Mouse (Mus musculus): Measurements from ENCODE around the gene Auts2. TPM values are rescaled to one million over a fixed set of nuclear protein-coding genes. Genes with fewer than 3 reads are reported as not detected.

Gene Auts2
- polyA plus RNA-seq, 1 experiment from 2014 or later: 75.0 TPM

DNA sequence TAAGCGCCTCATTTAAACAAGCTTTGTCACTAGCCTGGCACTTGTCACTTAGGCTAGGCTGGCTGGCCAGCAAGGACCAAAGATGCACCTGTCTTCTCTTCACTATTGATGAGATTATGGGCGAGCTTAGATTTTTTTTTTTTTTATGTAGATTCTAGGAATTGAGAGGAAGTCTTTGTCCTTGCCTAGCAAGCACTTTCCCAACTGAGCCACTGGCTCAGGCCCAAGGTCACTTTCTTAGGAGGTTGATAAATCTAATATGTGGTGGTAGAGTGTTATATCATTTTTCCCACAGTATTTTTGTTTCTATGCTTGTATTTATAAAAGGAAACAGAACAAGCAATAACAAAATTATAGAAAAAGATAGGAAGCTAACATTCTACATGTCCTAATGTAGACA, 571.2 kb downstream of the Auts2 start:
- H3K4me1 ChIP-seq (ENCODE audit: control insufficient read depth, insufficient read depth, low read length): peaks cover 15% of the 10 kb centered on the region
- H3K9me3 ChIP-seq (ENCODE audit: control insufficient read depth, low read length): no peaks in the 10 kb centered on the region
- no peak overlapping the region for H3K9ac ChIP-seq (replicated peaks; ENCODE audit: low read length)
- no peak overlapping the region for H3K4me3 ChIP-seq (replicated peaks; ENCODE audit: low read depth, low read length)
- no peaks in the 10 kb centered on the region for H3K36me3 ChIP-seq (ENCODE audit: control insufficient read depth, insufficient read depth, low read length)
- H3K27me3 ChIP-seq (ENCODE audit: control insufficient read depth, insufficient read depth, low read length): no peaks in the 10 kb centered on the region
- H3K27ac ChIP-seq (replicated peaks; ENCODE audit: low read depth, low read length): no peak overlapping the region
- WGBS: 74% methylated on average over 2 of the region's 2 CpGs
- H3K4me2 ChIP-seq (ENCODE audit: low read length): no peak overlapping the region
- DNase-seq (no peak), ATAC-seq (ENCODE audit: low FRiP score, low TSS enrichment) (no peak)

DNA sequence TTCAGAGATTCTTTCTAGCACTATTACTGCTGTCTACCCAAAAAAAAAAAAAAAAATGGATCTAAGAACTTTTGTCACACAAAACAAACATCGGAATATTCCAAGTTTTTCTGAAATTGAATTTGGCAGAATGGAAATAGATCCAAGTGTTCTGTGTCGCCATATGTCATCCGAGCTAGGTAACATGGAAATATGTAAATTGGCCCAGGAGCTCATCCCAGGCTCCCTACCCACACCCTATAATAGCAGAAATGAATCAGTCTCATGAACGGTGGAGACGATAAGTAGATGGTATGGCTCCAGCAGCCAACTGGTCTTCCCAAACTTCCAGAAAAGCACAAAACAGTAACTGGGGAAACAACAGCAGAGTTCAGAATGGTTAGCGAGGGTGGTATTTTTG, 577.6 kb downstream of the Auts2 start:
- 93% methylated on average over 6 of the region's 6 CpGs for WGBS

DNA sequence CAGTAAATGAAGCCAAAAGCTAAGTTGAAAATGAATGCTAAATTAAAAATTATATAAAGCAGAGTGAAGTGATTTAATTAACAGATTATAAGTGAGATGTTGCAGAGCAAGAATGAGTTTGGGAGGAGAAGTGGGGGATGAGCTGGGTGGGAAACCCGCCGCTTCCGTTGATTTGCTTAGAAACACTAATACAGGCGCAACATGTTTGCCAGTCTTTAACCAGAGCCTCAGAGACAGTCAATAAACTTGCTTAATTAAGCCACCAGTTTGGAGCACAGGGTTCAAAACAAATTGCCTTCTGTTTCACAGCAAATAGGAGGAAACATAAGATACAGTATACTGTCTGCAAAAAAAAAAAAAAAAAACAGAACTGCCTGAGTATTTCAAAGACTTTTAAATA, 579.6 kb downstream of the Auts2 start:
- WGBS: 95% methylated on average over 4 of the region's 4 CpGs
- H3K27ac ChIP-seq (replicated peaks; ENCODE audit: low read depth, low read length): no peak overlapping the region
- no peaks in the 10 kb centered on the region for H3K27me3 ChIP-seq (ENCODE audit: control insufficient read depth, insufficient read depth, low read length)
- no peaks in the 10 kb centered on the region for H3K9me3 ChIP-seq (ENCODE audit: control insufficient read depth, low read length)
- peaks cover 18% of the 10 kb centered on the region for H3K4me1 ChIP-seq (ENCODE audit: control insufficient read depth, insufficient read depth, low read length)
- ATAC-seq (ENCODE audit: low FRiP score, low TSS enrichment) (no peak), DNase-seq (no peak)
- no peaks in the 10 kb centered on the region for H3K36me3 ChIP-seq (ENCODE audit: control insufficient read depth, insufficient read depth, low read length)
- H3K9ac ChIP-seq (replicated peaks; ENCODE audit: low read length): no peak overlapping the region
- no peak overlapping the region for H3K4me2 ChIP-seq (ENCODE audit: low read length)
- no peak overlapping the region for H3K4me3 ChIP-seq (replicated peaks; ENCODE audit: low read depth, low read length)

More for the DNA sequence above, 577.6 kb downstream of the Auts2 start:
- no peaks in the 10 kb centered on the region for H3K27me3 ChIP-seq (ENCODE audit: control insufficient read depth, insufficient read depth, low read length)
- no peaks in the 10 kb centered on the region for H3K9me3 ChIP-seq (ENCODE audit: control insufficient read depth, low read length)
- no peak overlapping the region for H3K9ac ChIP-seq (replicated peaks; ENCODE audit: low read length)
- H3K4me3 ChIP-seq (replicated peaks; ENCODE audit: low read depth, low read length): no peak overlapping the region
- DNase-seq (no peak), ATAC-seq (ENCODE audit: low FRiP score, low TSS enrichment) (no peak)
- H3K36me3 ChIP-seq (ENCODE audit: control insufficient read depth, insufficient read depth, low read length): no peaks in the 10 kb centered on the region
- peaks cover 18% of the 10 kb centered on the region for H3K4me1 ChIP-seq (ENCODE audit: control insufficient read depth, insufficient read depth, low read length)
- no peak overlapping the region for H3K27ac ChIP-seq (replicated peaks; ENCODE audit: low read depth, low read length)
- H3K4me2 ChIP-seq (ENCODE audit: low read length): no peak overlapping the region

DNA sequence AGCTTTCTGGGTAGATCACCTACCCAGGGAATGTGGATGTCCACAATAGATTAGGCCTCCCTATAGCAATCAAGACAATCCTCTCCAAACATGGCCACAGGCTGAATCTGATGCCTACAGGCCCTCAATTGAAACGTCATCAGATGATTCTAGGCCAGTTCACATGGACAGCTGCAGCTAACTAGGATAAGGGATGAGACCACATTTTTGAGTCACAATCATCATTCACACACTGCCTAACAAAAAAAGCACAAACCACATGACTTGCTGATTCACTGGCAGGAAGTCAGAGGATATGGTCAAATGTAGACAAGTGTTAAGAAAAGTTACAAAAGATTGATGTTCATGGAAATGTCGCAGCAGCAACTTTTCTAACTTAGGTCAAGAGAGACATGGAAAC, 581.3 kb downstream of the Auts2 start:
- Histone ChIP-seq H3K4me1 (ENCODE audit: control insufficient read depth, insufficient read depth, low read length) (peaks cover 8% of the 10 kb centered on the region; the same call in 1 of the 2 replicates), H3K9me3 (ENCODE audit: control insufficient read depth, low read length) (no peaks in the 10 kb centered on the region), H3K4me3 (replicated peaks; ENCODE audit: low read depth, low read length) (no peak overlapping the region), H3K36me3 (ENCODE audit: control insufficient read depth, insufficient read depth, low read length) (no peaks in the 10 kb centered on the region), H3K27me3 (ENCODE audit: control insufficient read depth, insufficient read depth, low read length) (no peaks in the 10 kb centered on the region), H3K4me2 (ENCODE audit: low read length) (no peak overlapping the region), H3K27ac (replicated peaks; ENCODE audit: low read depth, low read length) (no peak overlapping the region), H3K9ac (replicated peaks; ENCODE audit: low read length) (no peak overlapping the region)
- ATAC-seq (ENCODE audit: low FRiP score, low TSS enrichment): no peak
- DNase-seq: no peak
- WGBS: 86% methylated on average over 2 of the region's 2 CpGs

DNA sequence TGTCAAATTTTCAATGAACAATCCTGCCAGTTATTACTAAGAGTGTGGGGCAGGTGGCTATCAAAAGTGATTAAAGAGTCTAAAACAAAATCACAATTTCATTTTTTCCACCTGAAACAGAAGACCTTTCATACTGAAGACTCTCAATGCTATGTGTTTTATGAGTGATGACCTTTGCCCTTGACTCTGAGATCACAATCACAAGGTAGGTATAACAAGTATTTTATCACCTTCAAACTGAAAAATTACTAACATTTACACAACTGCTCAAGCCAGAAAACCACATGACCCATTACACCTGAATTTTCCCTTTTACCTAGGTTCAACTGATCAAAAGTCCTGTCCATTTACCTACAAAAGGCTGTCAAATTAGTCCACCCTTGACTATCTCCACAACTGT, 582.7 kb downstream of the Auts2 start:
- ATAC-seq (ENCODE audit: low FRiP score, low TSS enrichment) (no peak), DNase-seq (no peak)
- Histone ChIP-seq H3K27me3 (ENCODE audit: control insufficient read depth, insufficient read depth, low read length) (no peaks in the 10 kb centered on the region), H3K4me2 (ENCODE audit: low read length) (no peak overlapping the region), H3K27ac (replicated peaks; ENCODE audit: low read depth, low read length) (no peak overlapping the region), H3K36me3 (ENCODE audit: control insufficient read depth, insufficient read depth, low read length) (no peaks in the 10 kb centered on the region), H3K4me3 (replicated peaks; ENCODE audit: low read depth, low read length) (no peak overlapping the region), H3K4me1 (ENCODE audit: control insufficient read depth, insufficient read depth, low read length) (peaks cover 7% of the 10 kb centered on the region; the same call in 1 of the 2 replicates), H3K9ac (replicated peaks; ENCODE audit: low read length) (no peak overlapping the region), H3K9me3 (ENCODE audit: control insufficient read depth, low read length) (no peaks in the 10 kb centered on the region)

DNA sequence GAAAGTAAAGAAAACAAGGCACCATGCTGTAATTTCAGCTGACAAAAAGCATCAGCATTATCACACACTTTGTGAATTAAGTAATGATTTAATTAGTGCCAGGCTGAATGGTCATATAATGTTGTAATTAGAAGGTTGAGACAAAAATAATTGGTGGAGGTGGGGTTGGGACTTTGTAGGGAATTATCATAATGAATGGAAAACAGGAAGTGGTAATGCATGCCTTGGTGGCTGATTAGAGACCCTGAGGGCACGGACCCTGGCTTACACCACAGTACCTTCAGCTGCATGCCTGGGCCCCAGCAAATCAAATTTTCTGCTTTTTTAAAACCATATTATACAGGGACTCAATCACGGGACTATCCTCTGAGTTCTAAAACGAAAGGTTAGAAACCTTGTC, 586.1 kb downstream of the Auts2 start:
- Histone ChIP-seq H3K27me3 (ENCODE audit: control insufficient read depth, insufficient read depth, low read length) (no peaks in the 10 kb centered on the region), H3K4me1 (ENCODE audit: control insufficient read depth, insufficient read depth, low read length) (peaks cover 7% of the 10 kb centered on the region; the same call in 1 of the 2 replicates), H3K27ac (replicated peaks; ENCODE audit: low read depth, low read length) (no peak overlapping the region), H3K4me3 (replicated peaks; ENCODE audit: low read depth, low read length) (no peak overlapping the region), H3K9me3 (ENCODE audit: control insufficient read depth, low read length) (no peaks in the 10 kb centered on the region), H3K4me2 (ENCODE audit: low read length) (no peak overlapping the region), H3K36me3 (ENCODE audit: control insufficient read depth, insufficient read depth, low read length) (no peaks in the 10 kb centered on the region), H3K9ac (replicated peaks; ENCODE audit: low read length) (no peak overlapping the region)
- WGBS: 55% methylated on average over 3 of the region's 3 CpGs
- DNase-seq (no peak), ATAC-seq (ENCODE audit: low FRiP score, low TSS enrichment) (no peak)

DNA sequence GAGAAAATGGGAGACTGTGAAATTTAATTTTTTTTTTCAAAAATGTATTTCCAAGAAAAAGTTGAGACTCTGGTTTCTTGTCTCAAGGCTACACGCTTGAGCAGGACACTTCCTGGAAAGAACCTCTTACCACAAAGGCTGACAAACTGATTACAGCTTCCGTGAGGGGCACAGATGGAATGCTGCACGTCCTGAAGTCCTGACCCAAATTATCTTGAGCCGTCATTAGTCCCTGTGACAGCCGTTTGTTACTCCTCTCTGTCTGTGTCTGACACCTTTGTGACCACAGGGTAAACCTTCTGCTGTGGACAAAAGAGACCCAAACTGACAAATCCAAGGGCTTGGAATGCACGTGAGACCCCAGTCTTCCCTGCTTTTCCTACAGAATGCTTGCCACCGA, 587.1 kb downstream of the Auts2 start:
- no peak overlapping the region for H3K4me3 ChIP-seq (replicated peaks; ENCODE audit: low read depth, low read length)
- WGBS: 67% methylated on average over 7 of the region's 7 CpGs
- H3K9me3 ChIP-seq (ENCODE audit: control insufficient read depth, low read length): no peaks in the 10 kb centered on the region
- no peaks in the 10 kb centered on the region for H3K36me3 ChIP-seq (ENCODE audit: control insufficient read depth, insufficient read depth, low read length)
- peaks cover 7% of the 10 kb centered on the region; the same call in 1 of the 2 replicates for H3K4me1 ChIP-seq (ENCODE audit: control insufficient read depth, insufficient read depth, low read length)
- no peaks in the 10 kb centered on the region for H3K27me3 ChIP-seq (ENCODE audit: control insufficient read depth, insufficient read depth, low read length)
- no peak overlapping the region for H3K27ac ChIP-seq (replicated peaks; ENCODE audit: low read depth, low read length)
- H3K4me2 ChIP-seq (ENCODE audit: low read length): no peak overlapping the region
- DNase-seq (no peak), ATAC-seq (ENCODE audit: low FRiP score, low TSS enrichment) (no peak)
- no peak overlapping the region for H3K9ac ChIP-seq (replicated peaks; ENCODE audit: low read length)

DNA sequence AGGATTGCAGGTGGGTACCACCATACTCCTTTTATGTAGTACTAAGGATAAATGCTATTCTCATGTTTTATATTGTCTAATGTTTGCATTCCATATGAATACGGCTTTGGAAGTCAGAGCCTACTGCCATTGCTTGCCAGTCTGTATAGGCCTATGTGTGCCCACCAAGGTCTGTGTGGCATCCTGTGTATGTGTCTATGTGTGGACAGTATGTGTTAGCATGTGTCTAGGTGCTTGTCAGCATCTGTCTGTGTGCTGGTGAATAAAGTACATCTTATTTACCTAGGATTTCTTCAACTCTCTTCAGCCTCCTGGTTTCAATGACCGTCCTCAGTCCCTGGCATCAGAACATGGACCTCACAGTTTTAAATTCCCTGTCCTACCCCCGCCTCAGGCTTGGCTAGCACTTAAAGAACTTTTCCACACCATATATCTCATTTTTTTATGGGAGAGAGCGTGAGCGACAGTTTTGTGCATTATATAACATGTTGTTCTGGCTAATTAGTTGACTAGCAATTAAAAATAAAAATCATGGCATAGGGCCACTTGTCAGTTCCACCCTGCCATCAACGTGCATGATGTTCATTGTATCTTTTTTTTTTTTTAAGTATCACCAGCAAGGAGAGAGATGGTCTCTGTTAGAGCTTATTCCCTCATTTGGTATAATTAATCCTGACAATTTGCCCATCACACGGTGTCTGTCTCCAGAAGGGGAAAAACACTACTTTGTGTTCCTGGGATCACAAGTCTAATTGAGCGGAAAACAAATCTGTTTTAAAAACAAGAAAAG, 587.7 kb downstream of the Auts2 start:
- H3K4me1 ChIP-seq (ENCODE audit: control insufficient read depth, insufficient read depth, low read length): peaks cover 7% of the 10 kb centered on the region; the same call in 1 of the 2 replicates
- no peak overlapping the region for H3K4me3 ChIP-seq (replicated peaks; ENCODE audit: low read depth, low read length)
- no peaks in the 10 kb centered on the region for H3K27me3 ChIP-seq (ENCODE audit: control insufficient read depth, insufficient read depth, low read length)
- H3K9ac ChIP-seq (replicated peaks; ENCODE audit: low read length): no peak overlapping the region
- no peak for ATAC-seq (ENCODE audit: low FRiP score, low TSS enrichment)
- H3K27ac ChIP-seq (replicated peaks; ENCODE audit: low read depth, low read length): no peak overlapping the region
- no peaks in the 10 kb centered on the region for H3K36me3 ChIP-seq (ENCODE audit: control insufficient read depth, insufficient read depth, low read length)
- no peaks in the 10 kb centered on the region for H3K9me3 ChIP-seq (ENCODE audit: control insufficient read depth, low read length)
- 89% methylated on average over 8 of the region's 8 CpGs for WGBS
- no peak overlapping the region for H3K4me2 ChIP-seq (ENCODE audit: low read length)
- no peak for DNase-seq

DNA sequence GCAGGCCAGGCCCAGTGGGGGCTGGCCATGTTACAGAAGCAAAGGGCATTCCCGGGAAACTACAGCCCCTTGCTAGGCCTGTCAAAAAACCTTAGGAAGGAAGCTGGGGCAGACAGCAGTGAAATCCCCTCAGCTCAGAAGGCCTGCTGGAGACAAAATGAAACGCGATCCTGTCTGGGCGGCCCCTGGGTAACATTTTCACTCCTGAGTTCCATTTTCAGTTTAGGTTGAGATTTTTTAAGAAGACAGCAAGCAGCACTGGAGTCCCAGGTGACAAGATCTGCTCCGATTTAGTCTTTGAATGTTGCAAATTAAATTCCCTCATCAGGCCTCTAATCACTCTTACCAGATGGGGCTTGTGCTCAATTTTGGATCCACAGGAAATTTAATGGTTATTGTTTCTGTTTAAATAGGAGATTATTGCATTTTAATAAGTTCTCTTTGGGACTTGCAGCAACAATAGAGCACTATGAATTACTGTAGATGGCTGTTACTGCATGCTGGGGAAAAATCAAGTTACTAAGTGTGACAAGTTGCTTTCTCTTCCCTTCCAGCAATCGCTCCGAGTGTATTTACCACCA, 594.5 kb downstream of the Auts2 start:
- DNase-seq: peak; percentile 59

More for the DNA sequence above, 594.5 kb downstream of the Auts2 start:
- ATAC-seq (ENCODE audit: low FRiP score, low TSS enrichment): no peak; the same call in 1 of the 2 replicates
- Histone ChIP-seq H3K9me3 (ENCODE audit: control insufficient read depth, low read length) (no peaks in the 10 kb centered on the region), H3K27ac (replicated peaks; ENCODE audit: low read depth, low read length) (peak overlapping the region; percentile 74), H3K4me1 (ENCODE audit: control insufficient read depth, insufficient read depth, low read length) (peaks cover 25% of the 10 kb centered on the region), H3K4me3 (replicated peaks; ENCODE audit: low read depth, low read length) (no peak overlapping the region), H3K4me2 (ENCODE audit: low read length) (no peak overlapping the region), H3K27me3 (ENCODE audit: control insufficient read depth, insufficient read depth, low read length) (no peaks in the 10 kb centered on the region), H3K36me3 (ENCODE audit: control insufficient read depth, insufficient read depth, low read length) (no peaks in the 10 kb centered on the region), H3K9ac (replicated peaks; ENCODE audit: low read length) (no peak overlapping the region)
- WGBS: 10% methylated on average over 7 of the region's 7 CpGs
